Comparison of ENCODE assay signal across 15 mouse cellular contexts in genomic region chr12:110813624-110814023, GRCm38 (mm10).
"Had no signal": no experiment of that assay in that cellular context is flagged by ENCODE, and none has a peak within 500 bp of the region (broad histone marks: within the 10 kb centered on the region; RNA-seq: fewer than 3 reads in every experiment).

No protein-coding gene starts in this region.

- H3K4me3 ChIP-seq: neural tube, embryonic 12.5 days; neural tube, embryonic 13.5 days; neural tube, embryonic 15.5 days; stomach, embryonic 15.5 days had no signal

- H3K9ac ChIP-seq: neural tube, embryonic 12.5 days; neural tube, embryonic 13.5 days; neural tube, embryonic 15.5 days; stomach, embryonic 15.5 days had no signal

- DNase-seq: retina, postnatal 1 day; right cerebral cortex, adult 18-20 months; right cerebral cortex, postnatal 14 days; right cerebral cortex, postnatal 4 days; thymus, adult 18-20 months; thymus, adult 2 months; thymus, postnatal 14 days; thymus, postnatal 25 days; thymus, postnatal 36 days; thymus, postnatal 4 days had no signal

- H3K4me1 ChIP-seq: stomach, embryonic 15.5 days had no signal

- H3K4me2 ChIP-seq: neural tube, embryonic 12.5 days; neural tube, embryonic 13.5 days; neural tube, embryonic 15.5 days; stomach, embryonic 15.5 days had no signal

- H3K27ac ChIP-seq: neural tube, embryonic 12.5 days; neural tube, embryonic 13.5 days; neural tube, embryonic 15.5 days; stomach, embryonic 15.5 days; stomach, postnatal 0 days had no signal

- H3K36me3 ChIP-seq: stomach, embryonic 15.5 days had no signal

- H3K9me3 ChIP-seq: neural tube, embryonic 12.5 days; neural tube, embryonic 13.5 days; neural tube, embryonic 15.5 days; stomach, embryonic 15.5 days had no signal

- H3K27me3 ChIP-seq: neural tube, embryonic 12.5 days; neural tube, embryonic 13.5 days; neural tube, embryonic 15.5 days; stomach, embryonic 15.5 days had no signal
